Mouse (Mus musculus): Measurements from ENCODE around the gene Adcy1. TPM values are rescaled to one million over a fixed set of nuclear protein-coding genes. Genes with fewer than 3 reads are reported as not detected.
"Not testable (repeated sequence)": the region's sequence is repeated elsewhere in the genome, so short reads cannot be mapped to it uniquely, and the experiment has no call there.

Adcy1 gene
- polyA plus RNA-seq, 2 experiments: 1.8 to 3.1 TPM

GRCm38 (mm10) chr11:7215703-7216102 is 152.4 kb downstream of the Adcy1 start:
- H3K27me3 ChIP-seq (ENCODE audit: control insufficient read depth, insufficient read depth, low read length): peaks cover 23% of the 10 kb centered on the region; the same call in 1 of the 2 replicates
- H3K9ac ChIP-seq (ENCODE audit: low read depth, low read length, severe bottlenecking): no peak overlapping the region
- H3K4me3 ChIP-seq (replicated peaks; ENCODE audit: low read length): no peak overlapping the region
- H3K4me1 ChIP-seq (ENCODE audit: control insufficient read depth, insufficient read depth, low read length): peaks cover 8% of the 10 kb centered on the region
- no peak for TF ChIP-seq POLR2A (IDR thresholded peaks at IDR 0.05; ENCODE audit: borderline replicate concordance, extremely low read depth, insufficient read depth, insufficient read length)
- no peaks in the 10 kb centered on the region for H3K9me3 ChIP-seq (ENCODE audit: control insufficient read depth, low read length)
- H3K36me3 ChIP-seq (ENCODE audit: control insufficient read depth, insufficient read depth, low read length): no peaks in the 10 kb centered on the region
- no peak for ATAC-seq (ENCODE audit: low FRiP score, low read depth)
- H3K4me2 ChIP-seq (replicated peaks; ENCODE audit: low read depth, low read length, severe bottlenecking): no peak overlapping the region
- WGBS: 13% methylated on average over 8 of the region's 8 CpGs
- H3K27ac ChIP-seq (replicated peaks; ENCODE audit: low read depth, low read length): no peak overlapping the region
- DNase-seq (ENCODE audit: low spot score): peak; percentile 59

GRCm38 (mm10) chr11:7221826-7222225 is 158.5 kb downstream of the Adcy1 start:
- not testable (repeated sequence) for H3K36me3 ChIP-seq (ENCODE audit: control insufficient read depth, insufficient read depth, low read length); ATAC-seq (ENCODE audit: low FRiP score, low read depth); DNase-seq (ENCODE audit: low spot score); H3K4me2 ChIP-seq (replicated peaks; ENCODE audit: low read depth, low read length, severe bottlenecking); H3K9me3 ChIP-seq (ENCODE audit: control insufficient read depth, low read length); H3K27ac ChIP-seq (replicated peaks; ENCODE audit: low read depth, low read length); H3K27me3 ChIP-seq (ENCODE audit: control insufficient read depth, insufficient read depth, low read length); H3K4me1 ChIP-seq (ENCODE audit: control insufficient read depth, insufficient read depth, low read length); H3K9ac ChIP-seq (ENCODE audit: low read depth, low read length, severe bottlenecking); H3K4me3 ChIP-seq (replicated peaks; ENCODE audit: low read length)
- WGBS: 75% methylated on average over 8 of the region's 8 CpGs

- no peak for TF ChIP-seq POLR2A (IDR thresholded peaks at IDR 0.05; ENCODE audit: borderline replicate concordance, extremely low read depth, insufficient read depth, insufficient read length)
- Histone ChIP-seq H3K27me3 (ENCODE audit: control insufficient read depth, insufficient read depth, low read length) (no peaks in the 10 kb centered on the region), H3K36me3 (ENCODE audit: control insufficient read depth, insufficient read depth, low read length) (no peaks in the 10 kb centered on the region), H3K27ac (replicated peaks; ENCODE audit: low read depth, low read length) (no peak overlapping the region), H3K9ac (ENCODE audit: low read depth, low read length, severe bottlenecking) (no peak overlapping the region), H3K9me3 (ENCODE audit: control insufficient read depth, low read length) (no peaks in the 10 kb centered on the region), H3K4me3 (replicated peaks; ENCODE audit: low read length) (no peak overlapping the region), H3K4me2 (replicated peaks; ENCODE audit: low read depth, low read length, severe bottlenecking) (no peak overlapping the region), H3K4me1 (ENCODE audit: control insufficient read depth, insufficient read depth, low read length) (peaks cover 4% of the 10 kb centered on the region; the same call in 1 of the 2 replicates)
- DNase-seq (ENCODE audit: low spot score): no peak
- ATAC-seq (ENCODE audit: low FRiP score, low read depth): no peak
- WGBS: 62% methylated on average over 2 of the region's 2 CpGs
Observed at GRCm38 (mm10) chr11:7226200-7226599, 162.9 kb downstream of the Adcy1 start.

GRCm38 (mm10) chr11:7226810-7227550 is 163.7 kb downstream of the Adcy1 start:
- Histone ChIP-seq H3K27ac (replicated peaks; ENCODE audit: low read depth, low read length) (no peak overlapping the region), H3K9me3 (ENCODE audit: control insufficient read depth, low read length) (no peaks in the 10 kb centered on the region), H3K27me3 (ENCODE audit: control insufficient read depth, insufficient read depth, low read length) (no peaks in the 10 kb centered on the region), H3K4me3 (replicated peaks; ENCODE audit: low read length) (no peak overlapping the region), H3K36me3 (ENCODE audit: control insufficient read depth, insufficient read depth, low read length) (no peaks in the 10 kb centered on the region), H3K9ac (ENCODE audit: low read depth, low read length, severe bottlenecking) (no peak overlapping the region), H3K4me2 (replicated peaks; ENCODE audit: low read depth, low read length, severe bottlenecking) (no peak overlapping the region), H3K4me1 (ENCODE audit: control insufficient read depth, insufficient read depth, low read length) (peaks cover 4% of the 10 kb centered on the region; the same call in 1 of the 2 replicates)
- ATAC-seq (ENCODE audit: low FRiP score, low read depth): peak; percentile 79
- no peak for TF ChIP-seq POLR2A (IDR thresholded peaks at IDR 0.05; ENCODE audit: borderline replicate concordance, extremely low read depth, insufficient read depth, insufficient read length)
- 65% methylated on average over 7 of the region's 7 CpGs for WGBS
- DNase-seq (ENCODE audit: low spot score): peak; percentile 40

GRCm38 (mm10) chr11:7228107-7228506 is 164.8 kb downstream of the Adcy1 start:
- Histone ChIP-seq H3K9me3 (ENCODE audit: control insufficient read depth, low read length) (no peaks in the 10 kb centered on the region), H3K4me2 (replicated peaks; ENCODE audit: low read depth, low read length, severe bottlenecking) (no peak overlapping the region), H3K27me3 (ENCODE audit: control insufficient read depth, insufficient read depth, low read length) (no peaks in the 10 kb centered on the region), H3K4me1 (ENCODE audit: control insufficient read depth, insufficient read depth, low read length) (peaks cover 4% of the 10 kb centered on the region; the same call in 1 of the 2 replicates), H3K36me3 (ENCODE audit: control insufficient read depth, insufficient read depth, low read length) (no peaks in the 10 kb centered on the region), H3K4me3 (replicated peaks; ENCODE audit: low read length) (no peak overlapping the region), H3K27ac (replicated peaks; ENCODE audit: low read depth, low read length) (no peak overlapping the region), H3K9ac (ENCODE audit: low read depth, low read length, severe bottlenecking) (no peak overlapping the region)
- no peak for ATAC-seq (ENCODE audit: low FRiP score, low read depth)
- no peak for DNase-seq (ENCODE audit: low spot score)
- TF ChIP-seq POLR2A (IDR thresholded peaks at IDR 0.05; ENCODE audit: borderline replicate concordance, extremely low read depth, insufficient read depth, insufficient read length): no peak
- WGBS: 85% methylated on average over 4 of the region's 4 CpGs

Other genes starting within 250 kb of the Adcy1 start
- not detected in 2 replicates for gene Gm11983, start 225.8 kb upstream of the Adcy1 start, polyA plus RNA-seq (2012; rRNA removed)
- not detected in 2 replicates for gene Gm11983, start 225.8 kb upstream of the Adcy1 start, polyA plus RNA-seq (2014; fragmentation: Nextera tagmentation; extraction: Ambion mirVana)
- gene Gm11985, start 125.1 kb downstream of the Adcy1 start, polyA plus RNA-seq (2012; rRNA removed): 0.06 and 0.14 TPM in 2 replicates
- not detected in 2 replicates for gene Gm11985, start 125.1 kb downstream of the Adcy1 start, polyA plus RNA-seq (2014; fragmentation: Nextera tagmentation; extraction: Ambion mirVana)
- 1.4 and 2.0 TPM in 2 replicates for gene Igfbp1, start 134.3 kb downstream of the Adcy1 start, polyA plus RNA-seq (2012; rRNA removed)
- gene Igfbp1, start 134.3 kb downstream of the Adcy1 start, polyA plus RNA-seq (2014; fragmentation: Nextera tagmentation; extraction: Ambion mirVana): 1.6 and 1.7 TPM in 2 replicates
- 277 and 285 TPM in 2 replicates for gene Igfbp3, start 150.4 kb downstream of the Adcy1 start, polyA plus RNA-seq (2012; rRNA removed)
- gene Igfbp3, start 150.4 kb downstream of the Adcy1 start, polyA plus RNA-seq (2014; fragmentation: Nextera tagmentation; extraction: Ambion mirVana): 191 and 214 TPM in 2 replicates